Mouse (Mus musculus): ENCODE measurements at regions not wholly inside any gene's neighbourhood (a gene's known extent, or its start where the extent isn't known, plus 50 kb on each side); places are given as distances from the start of the nearest gene placed in this dataset.

- H3K27me3 ChIP-seq, result peaks cover 17% of the 10 kb centered on the region
- in situ Hi-C loops (cut with MboI; ENCODE audit: low pct_unique_long_range_greater_than_20kb), result no loop called here
- ATAC-seq (no peak), DNase-seq (ENCODE audit: low read depth, low spot score) (no peak)
- CTCF ChIA-PET, result interaction anchor here (1.0 to 1.1 kb wide), 2 partner anchors 27 to 146 kb away, joined by 3 read pairs; no protein-coding TSS in a partner anchor
- POLR2A ChIA-PET, result interaction anchor here (0.6 to 0.7 kb wide), 2 partner anchors 164 to 686 kb away, joined by 3 read pairs; no protein-coding TSS in a partner anchor
- no peak for TF ChIP-seq CTCF (IDR thresholded peaks at IDR 0.05)
Observed at GRCm38 (mm10) chr9:61714331-61715035, 199.9 kb downstream of the Rplp1 start.

DNA sequence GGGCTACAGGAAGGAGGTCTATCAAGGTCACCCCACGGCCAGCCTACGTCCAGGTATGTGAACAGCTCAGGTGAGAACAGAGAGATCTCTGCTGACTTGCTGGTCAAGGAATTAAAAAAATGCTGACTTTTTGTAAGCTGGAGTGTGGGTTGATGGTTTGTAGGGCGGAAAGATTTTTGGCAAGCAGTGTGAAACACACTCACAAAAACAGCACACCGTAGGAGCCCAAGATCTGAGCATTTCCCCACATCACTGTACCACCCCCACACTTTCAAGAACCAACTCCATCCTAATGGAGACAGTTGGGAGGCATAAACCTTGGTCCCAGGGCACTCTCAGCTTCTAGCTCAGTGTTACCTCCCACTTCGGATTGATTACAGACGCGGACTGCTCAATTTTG is 200.5 kb downstream of the Rplp1 start:
- TF ChIP-seq CTCF (IDR thresholded peaks at IDR 0.05), result no peak
- no peak for ATAC-seq
- peaks cover 17% of the 10 kb centered on the region for H3K27me3 ChIP-seq
- ChIA-PET CTCF (interaction anchor here (1.0 to 1.1 kb wide), 2 partner anchors 27 to 146 kb away, joined by 3 read pairs; no protein-coding TSS in a partner anchor), POLR2A (interaction anchor here (0.6 kb wide), 1 partner anchor 685 kb away, joined by 3 read pairs; no protein-coding TSS in a partner anchor)
- in situ Hi-C loops (cut with MboI; ENCODE audit: low pct_unique_long_range_greater_than_20kb), result no loop called here
- DNase-seq (ENCODE audit: low read depth, low spot score), result no peak

GRCm38 (mm10) chr9:61711296-61711695 is 203.0 kb downstream of the Rplp1 start:
- in situ Hi-C loops (cut with MboI; ENCODE audit: low pct_unique_long_range_greater_than_20kb), result no loop called here
- DNase-seq (ENCODE audit: low read depth, low spot score) (no peak), ATAC-seq (no peak)
- ChIA-PET CTCF (no interaction called here), POLR2A (interaction anchor here (1.1 kb wide), 1 partner anchor 308 kb away, joined by 4 read pairs; no protein-coding TSS in a partner anchor)
- no peaks in the 10 kb centered on the region for H3K27me3 ChIP-seq
- no peak for TF ChIP-seq CTCF (IDR thresholded peaks at IDR 0.05)

- no peak for ATAC-seq
- no peak for DNase-seq (ENCODE audit: low read depth, low spot score)
- H3K27me3 ChIP-seq, result no peaks in the 10 kb centered on the region
- ChIA-PET POLR2A (interaction anchor here (0.6 kb wide), 1 partner anchor 8 kb away, joined by 5 read pairs; no protein-coding TSS in a partner anchor), CTCF (interaction anchor here (0.9 to 1.4 kb wide), 3 partner anchors 8 to 71 kb away, joined by 3 to 7 read pairs (median 3); no protein-coding TSS in a partner anchor)
- in situ Hi-C loops (cut with MboI; ENCODE audit: low pct_unique_long_range_greater_than_20kb), result no loop called here
- TF ChIP-seq CTCF (IDR thresholded peaks at IDR 0.05), result no peak
Observed at GRCm38 (mm10) chr9:61707875-61708274, 206.5 kb downstream of the Rplp1 start.

DNA sequence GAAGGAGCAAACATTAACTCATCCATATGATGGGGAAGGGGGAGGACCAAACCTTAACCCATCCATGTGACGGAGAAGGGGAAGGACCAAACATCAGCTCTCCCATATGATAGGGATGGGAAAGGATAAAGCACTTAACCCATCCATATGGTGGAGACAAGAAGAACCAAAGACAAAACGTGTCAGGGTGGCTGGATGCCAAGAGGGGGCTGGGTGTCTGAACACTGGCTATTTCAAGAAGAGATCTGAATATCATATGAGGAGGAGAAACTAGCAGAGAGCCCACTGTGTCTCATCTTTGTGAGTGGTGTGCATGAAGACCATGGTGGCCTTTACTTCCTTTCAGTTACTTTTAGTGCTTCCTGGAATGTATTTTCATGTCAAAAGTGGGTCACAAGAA is 207.0 kb downstream of the Rplp1 start:
- ChIA-PET CTCF (no interaction called here), POLR2A (interaction anchor here (0.6 kb wide), 1 partner anchor 9 kb away, joined by 5 read pairs; no protein-coding TSS in a partner anchor)
- in situ Hi-C loops (cut with MboI; ENCODE audit: low pct_unique_long_range_greater_than_20kb), result no loop called here
- no peaks in the 10 kb centered on the region for H3K27me3 ChIP-seq
- DNase-seq (ENCODE audit: low read depth, low spot score), result no peak
- no peak for ATAC-seq
- no peak for TF ChIP-seq CTCF (IDR thresholded peaks at IDR 0.05)

DNA sequence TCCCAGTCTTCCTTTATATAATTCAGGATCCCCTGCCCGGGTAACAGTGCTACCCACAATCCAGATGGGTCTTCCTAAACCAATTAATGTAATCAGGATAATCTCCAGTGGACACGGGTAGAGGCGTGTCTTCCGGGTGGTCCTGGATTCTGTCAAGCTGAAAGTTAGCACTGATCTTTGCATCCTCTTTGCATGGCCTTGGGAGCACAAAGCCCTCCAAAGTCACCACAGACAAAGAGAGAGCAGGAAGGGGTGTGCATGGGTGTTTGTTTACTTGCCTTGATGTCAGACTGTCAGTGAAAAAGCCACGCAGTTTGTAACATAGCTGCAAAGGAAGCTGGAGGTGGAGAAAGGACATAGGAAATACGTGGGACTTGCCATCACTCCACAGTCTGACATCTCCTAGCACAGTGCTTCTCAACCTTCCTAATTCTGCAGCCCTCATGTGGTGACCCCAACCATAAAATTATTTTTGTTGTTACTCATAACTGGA is 208.0 kb downstream of the Rplp1 start:
- ATAC-seq (no peak), DNase-seq (ENCODE audit: low read depth, low spot score) (no peak)
- ChIA-PET POLR2A (no interaction called here), CTCF (no interaction called here)
- no peak for TF ChIP-seq CTCF (IDR thresholded peaks at IDR 0.05)
- H3K27me3 ChIP-seq, result no peaks in the 10 kb centered on the region
- in situ Hi-C loops (cut with MboI; ENCODE audit: low pct_unique_long_range_greater_than_20kb), result no loop called here

GRCm38 (mm10) chr9:61705586-61706233 is 208.6 kb downstream of the Rplp1 start:
- in situ Hi-C loops (cut with MboI; ENCODE audit: low pct_unique_long_range_greater_than_20kb), result no loop called here
- DNase-seq (ENCODE audit: low read depth, low spot score), result no peak
- no peak for ATAC-seq
- ChIA-PET POLR2A (no interaction called here), CTCF (no interaction called here)
- no peaks in the 10 kb centered on the region for H3K27me3 ChIP-seq
- no peak for TF ChIP-seq CTCF (IDR thresholded peaks at IDR 0.05)

- no peak for TF ChIP-seq CTCF (IDR thresholded peaks at IDR 0.05)
- in situ Hi-C loops (cut with MboI; ENCODE audit: low pct_unique_long_range_greater_than_20kb), result no loop called here
- CTCF ChIA-PET, result no interaction called here
- ATAC-seq (no peak), DNase-seq (ENCODE audit: low read depth, low spot score) (no peak)
- POLR2A ChIA-PET, result no interaction called here
- no peaks in the 10 kb centered on the region for H3K27me3 ChIP-seq
Observed at GRCm38 (mm10) chr9:61703301-61703700, 211.0 kb downstream of the Rplp1 start.

- no peak for TF ChIP-seq CTCF (IDR thresholded peaks at IDR 0.05)
- ChIA-PET CTCF (no interaction called here), POLR2A (no interaction called here)
- no peak for ATAC-seq
- in situ Hi-C loops (cut with MboI; ENCODE audit: low pct_unique_long_range_greater_than_20kb), result no loop called here
- no peak for DNase-seq (ENCODE audit: low read depth, low spot score)
- H3K27me3 ChIP-seq, result no peaks in the 10 kb centered on the region
Observed at GRCm38 (mm10) chr9:61702280-61702966, 211.9 kb downstream of the Rplp1 start.

DNA sequence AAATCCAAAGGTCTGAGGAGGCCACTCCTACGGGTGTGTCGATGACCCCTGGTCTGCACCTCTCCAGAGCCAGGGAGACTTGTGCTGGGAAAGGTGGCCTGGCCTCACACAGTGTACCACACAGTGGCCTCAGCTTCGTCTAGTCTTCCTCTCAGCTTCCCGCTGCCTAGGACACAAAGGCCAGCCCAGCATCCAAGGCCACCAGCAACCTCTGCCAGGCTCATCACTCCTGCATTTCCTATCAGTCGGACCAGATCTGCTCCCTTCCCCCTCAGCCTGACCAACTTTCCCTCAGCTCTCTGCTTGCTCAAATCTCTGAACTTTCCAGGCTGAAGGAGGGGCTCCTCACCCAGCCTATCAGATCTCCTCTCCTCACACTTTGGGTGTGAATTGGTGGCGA is 213.8 kb downstream of the Rplp1 start:
- in situ Hi-C loops (cut with MboI; ENCODE audit: low pct_unique_long_range_greater_than_20kb), result no loop called here
- ChIA-PET CTCF (no interaction called here), POLR2A (no interaction called here)
- no peak for DNase-seq (ENCODE audit: low read depth, low spot score)
- H3K27me3 ChIP-seq, result no peaks in the 10 kb centered on the region
- TF ChIP-seq CTCF (IDR thresholded peaks at IDR 0.05), result no peak
- no peak for ATAC-seq
